Mouse (Mus musculus): Measurements from ENCODE around the gene 2300002M23Rik. TPM values are rescaled to one million over a fixed set of nuclear protein-coding genes. Genes with fewer than 3 reads are reported as not detected.

The 2300002M23Rik gene
- polyA plus RNA-seq, 1 experiment from 2014 or later, result not detected

DNA sequence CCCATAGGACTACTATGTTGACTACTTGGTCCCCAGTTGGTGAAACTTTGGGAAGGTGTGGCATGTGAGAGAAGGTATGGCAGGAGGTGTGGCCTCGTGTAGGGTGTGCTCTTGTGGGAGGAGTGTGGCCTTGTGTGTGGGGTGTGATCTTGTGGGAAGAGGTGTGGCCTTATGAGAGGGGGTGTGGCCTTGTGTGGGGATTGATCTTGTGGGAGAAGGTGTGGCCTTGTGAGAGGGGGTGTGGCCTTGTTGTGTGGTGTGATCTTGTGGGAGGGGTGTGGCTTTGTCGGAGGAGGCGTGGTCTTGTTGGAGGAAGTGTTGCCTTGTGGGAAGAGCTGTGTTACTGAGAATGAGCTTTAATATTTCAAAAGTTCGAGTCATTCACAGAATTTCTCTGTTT is 49.9 kb downstream of the 2300002M23Rik start:
- no peaks in the 10 kb centered on the region for H3K79me2 ChIP-seq (ENCODE audit: inconsistent target)
- H3K36me3 ChIP-seq (ENCODE audit: inconsistent target), result no peaks in the 10 kb centered on the region
- WGBS (ENCODE audit: missing documents), result 72% methylated on average over 4 of the region's 4 CpGs
- H3K27ac ChIP-seq, result no peak overlapping the region
- H3K4me3 ChIP-seq (ENCODE audit: inconsistent target), result no peak overlapping the region

Other genes starting within 250 kb of the 2300002M23Rik start
- gene H2-Q1, start 247.0 kb upstream of the 2300002M23Rik start, polyA plus RNA-seq (2018), result not detected in 3 replicates
- not detected in 3 replicates for gene H2-Q2, start 225.2 kb upstream of the 2300002M23Rik start, polyA plus RNA-seq (2018)
- 54.4 to 151 TPM (median 62.1 TPM) in 3 replicates for gene H2-Q4, start 187.8 kb upstream of the 2300002M23Rik start, polyA plus RNA-seq (2018)
- 6.1 to 11.8 TPM (median 9.4 TPM) in 3 replicates for gene H2-Q6, start 142.6 kb upstream of the 2300002M23Rik start, polyA plus RNA-seq (2018)
- gene H2-Q7, start 128.3 kb upstream of the 2300002M23Rik start, polyA plus RNA-seq (2018), result 9.6 to 18.4 TPM (median 13.1 TPM) in 3 replicates
- gene H2-Q10, start 97.4 kb upstream of the 2300002M23Rik start, polyA plus RNA-seq (2018), result 0.07 to 0.35 TPM in 2 of 3 replicates, not detected in the other
- not detected in 3 replicates for gene Pou5f1, start 61.4 kb upstream of the 2300002M23Rik start, polyA plus RNA-seq (2018)
- 2.7 to 15.5 TPM (median 3.0 TPM) in 3 replicates for gene Tcf19, start 50.6 kb upstream of the 2300002M23Rik start, polyA plus RNA-seq (2018)
- gene Cchcr1, start 50.4 kb upstream of the 2300002M23Rik start, polyA plus RNA-seq (2018), result 1.3 to 3.3 TPM (median 2.1 TPM) in 3 replicates
- not detected in 3 replicates for gene Psors1c2, start 34.2 kb upstream of the 2300002M23Rik start, polyA plus RNA-seq (2018)
- gene Cdsn, start 15.3 kb upstream of the 2300002M23Rik start, polyA plus RNA-seq (2018), result not detected in 3 replicates
- not detected in 3 replicates for gene Sfta2, start 34.1 kb downstream of the 2300002M23Rik start, polyA plus RNA-seq (2018)
- not detected in 3 replicates for gene Gm9573, start 59.2 kb downstream of the 2300002M23Rik start, polyA plus RNA-seq (2018)
- not detected in 3 replicates for gene Mucl3, start 76.2 kb downstream of the 2300002M23Rik start, polyA plus RNA-seq (2018)
- 3.5 to 5.8 TPM (median 4.5 TPM) in 3 replicates for gene Vars2, start 100.1 kb downstream of the 2300002M23Rik start, polyA plus RNA-seq (2018)
- 6.2 to 17.0 TPM (median 10.0 TPM) in 3 replicates for gene Gtf2h4, start 106.3 kb downstream of the 2300002M23Rik start, polyA plus RNA-seq (2018)
- 0.27 to 0.42 TPM in 2 of 3 replicates, not detected in the other for gene Ddr1, start 137.2 kb downstream of the 2300002M23Rik start, polyA plus RNA-seq (2018)